Mouse (Mus musculus) spleen, adult 2 months (tissue): ENCODE data around the gene Trim16. TPM values are rescaled to one million over a fixed set of nuclear protein-coding genes. Genes with fewer than 3 reads are reported as not detected.
A peak's percentile ranks its signal among the peaks of the same experiment; 100 is the strongest.

Source experiments
- DNase-seq, 2 experiments: peaks; one replicate each; pipeline versions ENCODE4 v3.0.0 to v3.0.0-alpha.2; 2012 to 2021; ENCODE audit warnings: low spot score in 2 of 2, low read depth in 1 of 2
- H3K27ac ChIP-seq: fragments of 200-500 bp; 2 replicates; pipeline ENCODE4 v1.5.1; 2012; ENCODE audit warnings: low read length, inconsistent platforms; ENCODE audit not compliant: insufficient read depth
- H3K27me3 ChIP-seq: fragments of 200-500 bp; 2 replicates; pipeline ENCODE4 v1.6.1; 2012; ENCODE audit warnings: mild to moderate bottlenecking, moderate library complexity, low read length, inconsistent platforms; ENCODE audit not compliant: control insufficient read depth, insufficient read depth
- H3K36me3 ChIP-seq: fragments of 200-500 bp; 2 replicates; pipeline ENCODE4 v1.6.1; 2012; ENCODE audit warnings: mild to moderate bottlenecking, low read length, inconsistent platforms; ENCODE audit not compliant: control insufficient read depth, insufficient read depth
- H3K4me1 ChIP-seq: fragments of 200-500 bp; 2 replicates; pipeline ENCODE4 v1.6.1; 2011; ENCODE audit warnings: inconsistent platforms; ENCODE audit not compliant: control insufficient read depth, insufficient read depth, insufficient read length
- H3K4me3 ChIP-seq: fragments of 200-500 bp; 2 replicates; pipeline ENCODE4 v1.5.1; 2011; ENCODE audit warnings: mild to moderate bottlenecking, inconsistent platforms; ENCODE audit not compliant: insufficient read depth, insufficient read length; ENCODE audit errors: extremely low read depth
- CTCF ChIP-seq: fragments of 200-500 bp; IDR thresholded peaks from 2 replicates; pipeline ENCODE4 v1.5.1; 2011; ENCODE audit warnings: mild to moderate bottlenecking, inconsistent platforms; ENCODE audit not compliant: insufficient read depth, insufficient read length, insufficient replicate concordance; ENCODE audit errors: extremely low read depth
- POLR2A ChIP-seq: fragments of 200-500 bp; IDR thresholded peaks from 2 replicates; pipeline ENCODE4 v1.6.1; 2011; ENCODE audit warnings: low read depth, low read length, inconsistent platforms
- WGBS: fragments of 180-500 bp; shearing (Covaris S2); methylation state at CpG from one replicate; pipeline ENCODE4 v1.1.7; 2018; 5-methylcytosine and 5-hydroxymethylcytosine counted together
- polyA plus RNA-seq: library from polyadenylated mRNA; depleted of rRNA; stranded (reverse); fragments of >200 nt; gene quantifications from 2 replicates; pipeline ENCODE4 v1.2.3, GENCODE M21; 2012

Trim16 gene
- polyA plus RNA-seq, 1 experiment, result 0.74 TPM

- Histone ChIP-seq H3K4me3 (no peak overlapping the region), H3K27ac (no peak overlapping the region), H3K27me3 (no peaks in the 10 kb centered on the region), H3K4me1 (no peaks in the 10 kb centered on the region), H3K36me3 (no peaks in the 10 kb centered on the region)
- 96% methylated on average over 3 of the region's 3 CpGs for WGBS
- no peak for DNase-seq
- TF ChIP-seq POLR2A (no peak), CTCF (no peak)
These were observed 7.9 kb downstream of the Trim16 start for GRCm38 (mm10) chr11:62827911-62828310.

DNA sequence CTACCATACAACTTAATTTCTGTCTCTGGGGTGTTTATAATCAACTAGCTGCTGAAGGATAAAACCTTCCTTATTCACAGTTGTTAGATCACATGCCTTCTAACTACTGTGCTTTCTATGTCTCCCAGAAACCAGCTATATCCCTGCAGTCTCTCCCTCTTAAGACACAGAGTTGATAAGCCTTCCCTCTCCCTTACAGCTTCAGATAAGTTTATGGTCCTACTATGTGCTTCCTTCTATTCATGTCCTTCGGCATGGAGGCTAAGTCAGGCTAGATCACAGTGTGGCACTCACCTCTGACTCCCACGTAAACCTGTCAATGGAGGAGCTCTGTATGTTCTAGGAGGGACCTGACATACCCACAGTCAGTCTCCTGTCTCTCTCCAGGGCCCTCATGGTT lies 10.4 kb downstream of the Trim16 start:
- WGBS, result 87% methylated on average over 2 of the region's 2 CpGs
- TF ChIP-seq CTCF, result no peak
- TF ChIP-seq POLR2A, result no peak

GRCm38 (mm10) chr11:62831906-62832305 lies 11.9 kb downstream of the Trim16 start:
- Histone ChIP-seq H3K27ac (no peak overlapping the region), H3K4me3 (no peak overlapping the region), H3K4me1 (no peaks in the 10 kb centered on the region), H3K27me3 (no peaks in the 10 kb centered on the region), H3K36me3 (no peaks in the 10 kb centered on the region)
- TF ChIP-seq POLR2A (no peak), CTCF (no peak)
- no peak for DNase-seq

More for the DNA sequence above, 10.4 kb downstream of the Trim16 start:
- Histone ChIP-seq H3K4me1 (no peaks in the 10 kb centered on the region), H3K4me3 (no peak overlapping the region), H3K27me3 (no peaks in the 10 kb centered on the region), H3K36me3 (no peaks in the 10 kb centered on the region), H3K27ac (no peak overlapping the region)
- DNase-seq, result no peak

DNA sequence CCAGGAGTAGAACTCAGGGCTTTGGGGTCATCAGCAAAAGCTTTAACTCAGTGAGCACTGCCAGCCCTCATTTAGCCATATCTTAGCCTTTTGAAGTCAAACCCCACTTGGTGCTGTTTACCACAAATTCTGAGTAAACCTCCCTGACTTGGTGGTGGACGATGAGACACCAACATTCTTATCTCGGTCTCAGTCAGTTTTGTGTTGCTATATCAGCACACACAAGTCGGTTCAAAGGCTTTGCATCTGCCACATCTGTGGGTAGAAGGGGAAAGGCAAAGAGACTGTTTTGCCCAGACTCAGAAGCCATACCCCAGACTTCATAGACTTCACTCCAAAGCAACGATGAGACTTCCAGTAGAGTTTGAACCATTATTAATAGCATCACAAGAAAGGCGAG lies 24.5 kb downstream of the Trim16 start:
- H3K36me3 ChIP-seq, result no peaks in the 10 kb centered on the region
- TF ChIP-seq CTCF (no peak), POLR2A (no peak)
- H3K4me1 ChIP-seq, result peaks cover 7% of the 10 kb centered on the region; the same call in 1 of the 2 replicates
- H3K4me3 ChIP-seq, result no peak overlapping the region
- H3K27ac ChIP-seq, result no peak overlapping the region
- 62% methylated on average over 5 of the region's 5 CpGs for WGBS
- H3K27me3 ChIP-seq, result no peaks in the 10 kb centered on the region
- DNase-seq, result no peak

DNA sequence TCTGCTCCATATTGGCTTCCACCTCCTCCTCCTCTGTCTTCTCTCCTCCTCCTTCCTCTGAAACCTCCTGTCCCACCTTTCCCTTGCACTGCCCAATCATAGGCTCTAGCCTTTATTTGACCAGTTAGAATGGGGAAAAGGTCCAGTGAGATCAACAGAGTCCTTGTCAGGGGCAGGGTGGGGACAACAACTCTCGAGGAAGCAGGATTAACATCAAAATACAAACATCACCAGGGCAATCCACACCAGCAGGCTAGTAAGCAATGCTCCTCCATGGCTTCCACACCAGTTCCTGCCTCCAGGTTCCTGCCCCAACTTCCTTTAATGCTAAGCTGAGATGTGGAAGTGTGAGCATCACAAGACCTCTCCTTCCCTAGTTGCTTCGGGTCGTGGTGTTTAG lies 25.7 kb downstream of the Trim16 start:
- H3K27ac ChIP-seq, result no peak overlapping the region
- WGBS, result 78% methylated on average over 3 of the region's 3 CpGs
- no peak for DNase-seq
- no peaks in the 10 kb centered on the region for H3K27me3 ChIP-seq
- H3K4me3 ChIP-seq, result no peak overlapping the region
- peaks cover 7% of the 10 kb centered on the region; the same call in 1 of the 2 replicates for H3K4me1 ChIP-seq
- no peak for TF ChIP-seq POLR2A
- TF ChIP-seq CTCF, result no peak
- H3K36me3 ChIP-seq, result no peaks in the 10 kb centered on the region

DNA sequence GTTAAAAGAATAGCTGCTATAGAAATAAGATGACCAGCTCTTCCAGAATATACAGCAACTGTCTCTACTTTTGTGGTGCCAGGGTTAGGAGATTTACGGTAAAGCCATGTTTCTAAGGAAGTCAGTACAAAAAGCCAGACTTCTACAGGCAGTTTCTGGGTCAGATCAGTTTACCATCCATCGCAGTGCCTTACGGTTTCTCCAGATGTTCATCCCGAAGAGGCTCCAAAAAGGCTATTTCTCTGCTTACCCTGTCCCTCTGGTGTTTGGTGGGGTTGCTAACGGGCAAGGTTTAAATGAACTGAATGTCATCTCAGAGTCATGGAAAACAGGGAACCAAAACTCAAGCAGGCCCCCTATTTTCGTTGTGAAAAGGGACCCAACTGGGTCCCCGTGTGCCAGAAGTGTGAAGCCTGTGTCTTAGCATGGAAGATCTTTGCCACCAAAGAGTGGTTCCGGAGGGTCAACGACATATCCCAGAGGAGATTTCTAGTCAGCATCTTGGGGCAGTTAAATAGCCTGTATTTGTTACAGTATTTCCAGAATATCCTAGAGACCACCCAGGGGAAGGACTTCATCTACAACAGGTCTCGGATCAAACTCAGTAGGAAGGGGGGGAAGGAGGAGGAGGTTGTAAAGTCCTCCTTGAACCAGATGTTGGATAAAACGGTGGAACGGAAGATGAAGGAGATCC lies 27.1 kb downstream of the Trim16 start, which contains the start of gene Fbxw10:
TSS of gene Fbxw10 (plus strand) at position 109 of the 694 bp plus-strand sequence.
- no peak for TF ChIP-seq CTCF
- TF ChIP-seq POLR2A, result no peak
- peak in 1 of 2 experiments; percentile 23 for DNase-seq
- Histone ChIP-seq H3K4me1 (peaks cover 7% of the 10 kb centered on the region; the same call in 1 of the 2 replicates), H3K27me3 (no peaks in the 10 kb centered on the region), H3K4me3 (peak within 1 kb of the TSS; percentile 54), H3K36me3 (no peaks in the 10 kb centered on the region), H3K27ac (peak within 1 kb of the TSS; percentile 40)
- WGBS, result 31% methylated on average over 12 of the region's 12 CpGs

DNA sequence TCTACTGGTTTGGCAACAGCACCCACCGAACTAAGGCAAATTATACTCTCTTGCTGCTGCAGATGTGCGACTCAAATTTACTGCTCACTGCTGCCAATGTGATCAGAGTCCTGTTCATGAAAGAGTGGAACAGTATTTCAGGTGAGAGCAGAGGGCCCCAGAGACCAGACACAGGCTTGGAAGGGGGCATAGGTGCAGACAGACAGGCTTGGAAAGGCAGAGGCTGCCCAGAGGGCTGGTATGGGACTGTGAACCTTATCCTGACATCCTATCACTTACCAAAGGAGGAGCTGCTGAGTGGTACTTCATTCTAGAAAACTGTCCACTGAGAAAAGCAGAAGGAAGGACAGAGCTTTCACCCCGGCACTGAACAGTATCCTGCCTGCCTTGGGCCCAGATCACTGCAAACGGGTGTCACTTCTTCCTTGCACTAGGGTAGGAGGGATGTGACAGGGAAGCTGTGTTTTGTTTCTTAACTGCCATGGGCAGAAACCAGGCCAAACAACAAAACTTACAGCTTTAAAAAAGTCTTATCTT lies 27.7 kb downstream of the Trim16 start:
- 43% methylated on average over 4 of the region's 4 CpGs for WGBS
- no peaks in the 10 kb centered on the region for H3K36me3 ChIP-seq
- H3K27ac ChIP-seq, result no peak overlapping the region; the same call in 1 of the 2 replicates
- TF ChIP-seq CTCF, result no peak
- TF ChIP-seq POLR2A, result no peak
- no peak for DNase-seq
- H3K27me3 ChIP-seq, result no peaks in the 10 kb centered on the region
- peaks cover 7% of the 10 kb centered on the region; the same call in 1 of the 2 replicates for H3K4me1 ChIP-seq
- H3K4me3 ChIP-seq, result no peak overlapping the region
